Mouse (Mus musculus) c-Kit-positive CD71-positive TER-119-positive erythroid progenitor cells, embryonic 14.5 days (primary cell): ENCODE measurements around the gene Lekr1.

Experiments
- DNase-seq: peaks from one replicate; pipeline ENCODE4 v3.0.0-alpha.2; 2013; ENCODE audit warnings: low spot score

Gene Lekr1

GRCm38 (mm10) chr3:65832398-65832797 lies 166.4 kb downstream of the Lekr1 start:
- DNase-seq, result no peak

- no peak for DNase-seq
These were observed 170.4 kb downstream of the Lekr1 start for GRCm38 (mm10) chr3:65836435-65836834.

GRCm38 (mm10) chr3:65839664-65840063 lies 173.6 kb downstream of the Lekr1 start:
- DNase-seq, result no peak

DNA sequence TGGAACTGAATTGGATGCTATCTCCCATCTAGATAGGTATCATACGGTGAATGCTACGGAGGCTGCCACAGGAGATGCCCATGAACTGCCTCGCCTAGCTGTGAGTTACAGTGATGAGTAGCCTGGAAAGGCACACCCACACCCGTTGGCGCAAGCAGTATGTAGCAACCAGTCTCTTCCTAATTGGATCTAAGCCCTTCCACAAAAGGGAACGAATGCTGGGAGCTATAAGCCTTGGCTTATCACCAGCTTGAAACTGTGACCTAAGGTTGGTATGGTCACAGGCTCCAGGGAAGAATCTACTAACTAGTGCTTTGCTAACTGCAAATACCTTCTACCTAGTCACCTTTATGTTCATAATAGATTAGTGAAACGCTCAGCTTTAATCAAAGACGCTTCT lies 175.1 kb downstream of the Lekr1 start:
- no peak for DNase-seq

GRCm38 (mm10) chr3:65842515-65843184 lies 176.6 kb downstream of the Lekr1 start:
- DNase-seq, result no peak

- no peak for DNase-seq
These were observed 177.1 kb downstream of the Lekr1 start for GRCm38 (mm10) chr3:65843185-65843552.

GRCm38 (mm10) chr3:65844302-65844701 lies 178.3 kb downstream of the Lekr1 start:
- DNase-seq, result no peak

DNA sequence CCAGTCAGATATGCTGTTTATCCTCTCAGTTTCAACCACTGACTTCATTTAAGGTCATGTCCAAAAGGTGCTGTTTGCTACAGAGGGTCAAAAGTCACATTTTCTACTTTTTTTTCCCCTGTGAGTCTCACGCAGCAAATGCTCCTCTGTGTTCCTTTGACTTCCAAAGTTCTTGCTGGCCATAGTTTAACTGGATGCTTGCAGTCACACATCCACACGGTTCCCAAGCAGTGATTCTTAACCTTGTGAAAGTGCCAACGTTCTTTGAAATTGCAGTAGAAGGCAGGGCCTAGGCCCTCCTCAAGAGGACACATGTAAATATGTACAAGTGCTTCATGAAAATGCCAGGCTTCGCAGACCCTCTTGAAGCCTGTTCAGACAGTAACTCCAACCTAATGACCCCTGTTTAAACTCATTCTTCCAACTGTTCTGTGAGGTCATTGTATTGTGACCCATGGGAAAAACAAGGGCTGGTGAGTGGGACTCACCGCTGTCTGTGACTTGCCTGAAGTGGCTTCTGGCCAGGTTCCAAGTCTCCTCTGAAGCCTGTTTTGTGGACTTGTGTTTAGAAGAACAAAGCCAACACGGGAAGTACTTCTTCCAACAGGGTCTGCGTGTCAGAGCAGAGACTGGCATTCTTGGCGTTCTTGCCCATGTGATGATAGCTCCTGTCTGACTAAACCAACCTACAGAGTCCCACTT lies 179.0 kb downstream of the Lekr1 start:
- DNase-seq, result no peak

GRCm38 (mm10) chr3:65847158-65847787 lies 181.2 kb downstream of the Lekr1 start:
- no peak for DNase-seq

GRCm38 (mm10) chr3:65853746-65854145 lies 187.7 kb downstream of the Lekr1 start:
- no peak for DNase-seq

DNA sequence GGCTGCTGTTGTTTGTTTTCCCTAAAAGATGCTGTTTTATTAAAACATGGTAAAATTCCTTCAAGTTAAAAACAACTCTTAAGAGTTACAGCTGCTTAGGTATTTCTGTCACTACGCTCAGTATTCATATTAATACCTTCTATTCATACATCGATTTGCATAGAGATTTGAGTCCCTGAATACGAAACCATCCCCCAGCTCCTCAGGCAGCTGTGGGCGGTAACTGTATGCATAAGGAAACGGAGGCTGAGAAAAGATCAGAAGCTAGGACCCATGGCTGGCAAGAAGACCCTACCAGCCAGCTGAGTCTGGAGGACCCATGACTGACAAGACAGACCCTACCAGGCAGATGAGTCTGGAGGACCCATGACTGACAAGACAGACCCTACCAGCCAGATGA lies 189.5 kb downstream of the Lekr1 start:
- no peak for DNase-seq

DNA sequence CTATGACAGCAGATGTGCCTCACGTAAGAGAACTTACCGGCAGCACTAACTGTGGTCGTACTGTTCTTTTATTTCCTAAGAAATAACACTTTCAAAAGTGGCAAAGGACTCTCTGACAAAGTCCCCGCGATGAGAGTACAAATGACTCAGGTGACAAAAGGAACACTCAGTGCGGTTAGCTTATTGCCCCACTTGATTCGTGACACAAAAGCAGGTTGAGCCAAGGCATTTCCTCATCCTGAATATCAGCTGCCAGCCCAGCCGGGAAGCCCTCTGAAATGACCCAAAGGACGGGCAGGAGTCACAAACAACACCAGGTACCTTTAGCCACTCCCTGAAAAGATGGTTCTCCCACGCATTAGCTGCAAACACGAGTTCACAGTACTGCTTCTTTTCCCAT lies 192.1 kb downstream of the Lekr1 start:
- no peak for DNase-seq

- DNase-seq, result no peak
These were observed 192.8 kb downstream of the Lekr1 start for GRCm38 (mm10) chr3:65858741-65859348.

GRCm38 (mm10) chr3:65859750-65860149 lies 193.7 kb downstream of the Lekr1 start:
- no peak for DNase-seq

DNA sequence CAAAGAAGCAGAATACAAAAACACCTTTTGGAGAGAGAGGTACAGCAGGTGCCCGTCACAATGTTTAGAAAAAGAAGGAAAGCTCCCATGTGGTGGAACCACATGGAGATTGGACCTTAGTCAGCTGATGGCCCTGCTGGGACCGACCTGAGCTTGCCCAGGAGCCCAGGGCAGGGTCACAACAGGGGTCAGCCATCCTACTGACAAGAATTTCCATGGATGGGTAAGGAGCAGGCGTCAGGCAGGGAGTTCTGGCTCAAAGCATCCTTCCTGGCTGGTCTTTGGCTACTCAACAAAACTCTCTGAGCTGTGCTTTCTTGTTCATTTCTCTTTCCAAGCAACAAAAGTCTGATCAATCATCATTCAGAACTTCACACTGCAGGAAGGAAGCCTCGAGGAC lies 194.9 kb downstream of the Lekr1 start:
- DNase-seq, result no peak

DNA sequence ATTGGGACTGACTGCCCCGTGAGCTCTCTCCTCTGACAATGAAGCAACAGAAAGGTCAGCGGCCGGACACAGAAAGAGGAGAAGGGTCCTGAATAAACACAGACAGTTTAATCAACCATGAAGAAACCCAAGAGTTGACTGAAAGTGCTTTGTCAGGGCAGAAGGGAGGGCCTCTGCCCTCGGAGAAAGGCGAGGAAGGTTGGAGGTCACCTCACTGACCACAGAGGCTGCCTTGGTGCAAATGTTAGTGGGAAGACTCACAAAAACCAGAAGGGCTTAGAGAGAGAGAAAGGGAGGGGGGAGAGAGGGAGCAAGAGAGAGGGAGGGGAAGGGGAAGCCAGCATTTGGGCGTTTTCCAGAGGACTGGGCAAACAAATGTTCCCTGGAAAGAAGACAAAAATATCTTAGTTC lies 195.4 kb downstream of the Lekr1 start:
- DNase-seq, result no peak

DNA sequence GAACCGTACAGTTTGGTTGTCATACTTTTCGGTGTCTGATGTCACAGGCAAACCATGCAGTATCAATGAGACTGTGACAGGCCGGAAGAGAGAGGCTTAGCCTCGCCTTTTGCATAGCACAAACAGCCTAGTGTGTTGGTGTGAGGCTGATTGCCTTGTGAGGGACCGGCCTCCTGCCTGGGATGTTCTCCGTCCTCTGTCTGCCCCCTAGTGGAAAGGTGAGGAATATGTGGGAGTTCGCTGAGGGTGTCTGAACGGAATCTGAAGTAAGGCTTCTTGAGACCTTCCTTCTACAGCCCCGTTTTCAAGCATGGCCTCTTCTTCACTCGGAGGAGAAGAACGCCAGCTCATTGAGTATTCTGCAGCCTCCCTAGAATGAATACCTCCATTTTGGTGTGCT lies 197.3 kb downstream of the Lekr1 start:
- DNase-seq, result peak; percentile 40

DNA sequence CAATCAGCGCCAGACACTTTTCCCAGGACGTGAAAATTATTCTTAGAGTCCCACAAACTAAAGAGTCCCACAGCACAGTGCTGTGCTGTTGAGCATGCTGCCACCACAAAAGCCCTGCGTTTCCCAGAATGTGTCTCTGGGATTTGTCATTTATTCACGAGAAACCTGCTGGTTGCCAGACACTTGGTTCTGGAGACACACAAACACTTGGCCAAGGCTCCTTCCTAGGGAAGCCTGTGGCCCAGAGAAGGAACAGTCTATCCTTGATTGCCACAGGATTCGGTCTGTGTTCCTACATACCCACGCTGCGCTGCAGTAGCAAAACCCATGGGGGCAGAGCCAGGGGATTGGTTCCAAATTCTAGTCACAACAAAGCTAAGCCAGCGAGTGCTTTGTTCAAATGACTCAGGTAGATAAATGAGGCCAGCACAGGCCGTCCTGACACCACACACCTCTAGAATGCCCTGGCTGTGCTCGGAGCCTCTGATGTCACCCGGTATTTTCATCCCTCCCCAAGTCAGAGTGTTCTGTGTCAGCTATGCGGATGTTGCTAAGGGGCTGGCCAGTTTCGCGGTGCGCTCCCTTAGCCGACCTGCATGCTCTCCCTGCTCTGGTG lies 197.8 kb downstream of the Lekr1 start:
- no peak for DNase-seq

- no peak for DNase-seq
These were observed 202.9 kb downstream of the Lekr1 start for GRCm38 (mm10) chr3:65868931-65869330.

DNA sequence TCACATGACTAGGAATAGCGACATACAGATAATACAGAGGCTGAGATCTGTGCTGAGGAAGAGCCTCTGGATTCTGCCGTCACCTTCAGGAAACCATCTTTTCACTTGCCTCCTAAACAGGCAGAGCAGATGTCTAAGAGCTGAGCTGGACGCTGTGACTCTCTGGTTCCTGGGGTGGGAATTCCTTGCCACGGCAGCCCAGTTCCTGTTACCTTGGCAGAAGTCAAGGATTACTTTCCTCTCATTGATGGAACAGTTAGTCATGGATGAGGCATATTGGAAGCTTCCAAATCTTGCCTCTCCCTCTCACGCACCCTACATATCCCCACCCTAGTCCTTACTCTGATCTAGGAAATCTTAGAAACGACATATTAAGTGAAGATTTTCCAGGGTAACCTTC lies 203.7 kb downstream of the Lekr1 start:
- no peak for DNase-seq

DNA sequence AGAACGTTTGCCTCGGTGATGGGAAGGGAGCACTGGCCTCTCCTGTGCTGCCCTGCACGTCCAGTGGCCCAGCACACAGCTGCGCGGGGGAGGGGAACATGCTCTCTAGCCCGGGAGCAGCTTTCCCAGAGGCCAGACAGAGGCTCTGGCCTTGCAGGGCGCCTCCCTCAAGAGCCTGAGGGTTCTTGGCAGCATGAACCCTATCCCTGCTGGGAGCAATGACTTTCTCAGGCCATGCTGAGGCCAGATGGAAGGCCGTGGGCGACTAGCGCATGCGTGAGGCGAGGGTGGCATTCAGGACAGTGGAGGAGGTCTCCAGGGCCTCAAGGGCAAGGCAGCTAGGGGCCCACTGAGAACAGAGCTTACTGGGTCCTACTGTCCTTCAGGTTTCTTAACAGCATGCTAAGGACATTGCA lies 205.2 kb downstream of the Lekr1 start:
- DNase-seq, result no peak

DNA sequence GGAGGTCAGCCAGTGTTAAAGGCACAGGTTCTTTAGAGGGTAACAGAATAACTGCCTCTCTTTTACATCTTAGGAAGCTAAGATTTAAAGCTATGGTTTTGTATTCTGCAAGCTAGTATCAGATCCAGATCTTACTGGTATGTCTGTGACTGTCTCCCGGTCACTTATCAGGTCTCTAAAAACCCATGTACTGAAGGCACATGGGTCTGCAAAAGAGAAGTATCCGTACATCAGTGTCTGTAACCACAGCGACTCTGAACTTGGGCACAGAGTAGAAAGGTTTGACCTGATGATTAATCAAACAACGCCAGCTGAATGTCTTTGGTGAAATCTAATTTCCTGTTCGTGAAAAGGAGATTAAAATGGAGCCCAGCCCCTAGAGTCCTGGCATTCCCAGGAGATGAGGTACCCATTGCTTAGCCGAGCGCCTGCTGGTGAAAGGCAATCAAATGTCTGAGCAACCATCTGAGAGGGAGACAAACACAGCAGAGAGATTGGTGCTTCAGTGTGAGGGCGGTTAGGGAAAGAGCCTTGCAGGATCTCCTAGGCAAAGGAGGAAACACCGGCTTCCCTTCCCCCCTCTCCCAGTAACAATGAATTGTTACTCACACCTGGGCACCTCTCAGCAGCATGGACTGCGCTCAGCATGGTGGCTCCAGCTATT lies 205.7 kb downstream of the Lekr1 start:
- no peak for DNase-seq
